24 mouse cellular contexts compared by ENCODE assay signal in genomic region chr3:27685650-27686208, GRCm38 (mm10). TPM values are rescaled to one million over a fixed set of nuclear protein-coding genes. Genes with fewer than 3 reads are reported as not detected.
DNase-seq lines count a peak whose midpoint lies in the region; ATAC-seq and TF ChIP-seq lines count a peak whose summit lies in the region.
"Had no signal": no experiment of that assay in that cellular context is flagged by ENCODE, and none has a peak within 500 bp of the region (broad histone marks: within the 10 kb centered on the region; RNA-seq: fewer than 3 reads in every experiment).

No protein-coding gene starts in this region.

- no peak overlapping the region for H3K27ac ChIP-seq in gastrocnemius, adult 2 months
- H3K27ac ChIP-seq in lung, postnatal 0 days (ENCODE audit: low read length) = no peak overlapping the region
- H3K27ac ChIP-seq: forebrain, embryonic 15.5 days; heart, embryonic 10.5 days; limb, embryonic 15.5 days; stomach, postnatal 0 days had no signal

- intact Hi-C loops in gastrocnemius, adult 2 months (cut with DNase I) = no loop called here

- no peak for TF ChIP-seq CTCF in gastrocnemius, adult 2 months (IDR thresholded peaks at IDR 0.05)
- TF ChIP-seq CTCF in lung, postnatal 0 days (IDR thresholded peaks at IDR 0.05) = no peak

- H3K27me3 ChIP-seq in lung, postnatal 0 days (replicated peaks; ENCODE audit: insufficient read depth, low read length) = no peaks in the 10 kb centered on the region
- H3K27me3 ChIP-seq: forebrain, embryonic 15.5 days; hindbrain, embryonic 13.5 days; limb, embryonic 15.5 days had no signal

- H3K9me3 ChIP-seq in lung, postnatal 0 days (ENCODE audit: low read length) = no peaks in the 10 kb centered on the region
- H3K9me3 ChIP-seq: forebrain, embryonic 15.5 days; G1E; heart, embryonic 10.5 days; hindbrain, embryonic 13.5 days; limb, embryonic 15.5 days had no signal

- no peak for ATAC-seq in lung, postnatal 0 days
- ATAC-seq: activated CD4-positive, CD25-positive, alpha-beta regulatory T cell, adult 4 months; forebrain, embryonic 15.5 days; inflammation-experienced regulatory T-cells, adult 6 months had no signal

- H3K4me2 ChIP-seq in lung, postnatal 0 days (replicated peaks; ENCODE audit: low read depth, low read length) = no peak overlapping the region
- H3K4me2 ChIP-seq: forebrain, embryonic 15.5 days; hindbrain, embryonic 13.5 days; limb, embryonic 15.5 days had no signal

- WGBS in lung, postnatal 0 days = 67% methylated on average over 14 of the region's 14 CpGs

- peak; percentile 4 for DNase-seq in gastrocnemius, adult 2 months
- DNase-seq in gastrocnemius, adult 8-10 months (ENCODE audit: low spot score in 2 of 2) = no peak
- DNase-seq in lung, postnatal 0 days (ENCODE audit: low spot score) = peak; percentile 58
- DNase-seq in lung, adult 18-20 months = no peak
- peak; percentile 51 for DNase-seq in kidney, postnatal 10 days
- DNase-seq in right cerebral cortex, adult 2 months (ENCODE audit: low spot score in 2 of 2) = no peak
- no peak for DNase-seq in adrenal gland, postnatal 10 days
- no peak for DNase-seq in adrenal gland, adult 2 months
- DNase-seq: adrenal gland, postnatal 25 days; cerebellum, adult 11-12 months; cerebellum, postnatal 14 days; embryo, embryonic 11 days; gastrocnemius, postnatal 36 days; heart, postnatal 10 days; lung, postnatal 14 days; right cerebral cortex, postnatal 4 days had no signal

- no peak overlapping the region for H3K9ac ChIP-seq in lung, postnatal 0 days (replicated peaks; ENCODE audit: low read depth)
- H3K9ac ChIP-seq: forebrain, embryonic 15.5 days; hindbrain, embryonic 13.5 days; limb, embryonic 15.5 days had no signal

- TF ChIP-seq EP300 in lung, postnatal 0 days (IDR thresholded peaks at IDR 0.05) = no peak

- H3K36me3 ChIP-seq in lung, postnatal 0 days (ENCODE audit: insufficient read depth, low read length) = no peaks in the 10 kb centered on the region
- H3K36me3 ChIP-seq: forebrain, embryonic 15.5 days; G1E; hindbrain, embryonic 13.5 days had no signal

- no peak overlapping the region for H3K4me3 ChIP-seq in gastrocnemius, adult 2 months
- H3K4me3 ChIP-seq in lung, postnatal 0 days (ENCODE audit: low read depth, low read length) = no peak overlapping the region
- H3K4me3 ChIP-seq: forebrain, embryonic 15.5 days; heart, embryonic 10.5 days; hindbrain, embryonic 13.5 days; limb, embryonic 15.5 days had no signal

- peaks cover 12% of the 10 kb centered on the region; the same call in 1 of the 2 replicates for H3K4me1 ChIP-seq in lung, postnatal 0 days (ENCODE audit: insufficient read depth, low read depth, low read length)

RNA-seq across cellular contexts. Expression of gene Fndc3b, which starts 25.4 kb away (rescaled TPM):
- 10 to 100 TPM; 13.8 to 24.9 TPM for total RNA-seq in gastrocnemius, adult 2 months (2021)
- total RNA-seq in gastrocnemius, adult 8-10 months (2022) = 10 to 100 TPM in 3 of 4 experiments, 1 to 10 TPM in 1; 9.2 to 12.6 (median 11.2) TPM
- 28.5 and 30.6 TPM in 2 replicates for polyA plus RNA-seq in lung, postnatal 0 days (2015; fragmentation: Nextera tagmentation; extraction: Ambion mirVana)
- total RNA-seq in adrenal gland, postnatal 10 days (2021) = 10 to 100 TPM; 80.0 to 81.2 TPM
- total RNA-seq in adrenal gland, adult 2 months (2021) = 100 to 1,000 TPM in 1 of 2 experiments, 10 to 100 TPM in 1; 88.9 to 120 TPM
- polyA plus RNA-seq in adrenal gland, adult 2 months (2012; rRNA removed) = 15.5 and 27.9 TPM in 2 replicates
- polyA plus RNA-seq: G1E had no signal

Comparison
In these comparisons a context has a peak if more than half of its experiments do, and no peak if none do; other contexts are left out.
1. DNase-seq: peak in gastrocnemius, adult 2 months (single experiment), lung, postnatal 0 days (single experiment) and kidney, postnatal 10 days (single experiment); none in gastrocnemius, adult 8-10 months (0 of 2), lung, adult 18-20 months (0 of 2), right cerebral cortex, adult 2 months (0 of 2), adrenal gland, postnatal 10 days (single experiment) and adrenal gland, adult 2 months (single experiment).